11 mouse cellular contexts compared by ENCODE assay signal in the genomic region with DNA sequence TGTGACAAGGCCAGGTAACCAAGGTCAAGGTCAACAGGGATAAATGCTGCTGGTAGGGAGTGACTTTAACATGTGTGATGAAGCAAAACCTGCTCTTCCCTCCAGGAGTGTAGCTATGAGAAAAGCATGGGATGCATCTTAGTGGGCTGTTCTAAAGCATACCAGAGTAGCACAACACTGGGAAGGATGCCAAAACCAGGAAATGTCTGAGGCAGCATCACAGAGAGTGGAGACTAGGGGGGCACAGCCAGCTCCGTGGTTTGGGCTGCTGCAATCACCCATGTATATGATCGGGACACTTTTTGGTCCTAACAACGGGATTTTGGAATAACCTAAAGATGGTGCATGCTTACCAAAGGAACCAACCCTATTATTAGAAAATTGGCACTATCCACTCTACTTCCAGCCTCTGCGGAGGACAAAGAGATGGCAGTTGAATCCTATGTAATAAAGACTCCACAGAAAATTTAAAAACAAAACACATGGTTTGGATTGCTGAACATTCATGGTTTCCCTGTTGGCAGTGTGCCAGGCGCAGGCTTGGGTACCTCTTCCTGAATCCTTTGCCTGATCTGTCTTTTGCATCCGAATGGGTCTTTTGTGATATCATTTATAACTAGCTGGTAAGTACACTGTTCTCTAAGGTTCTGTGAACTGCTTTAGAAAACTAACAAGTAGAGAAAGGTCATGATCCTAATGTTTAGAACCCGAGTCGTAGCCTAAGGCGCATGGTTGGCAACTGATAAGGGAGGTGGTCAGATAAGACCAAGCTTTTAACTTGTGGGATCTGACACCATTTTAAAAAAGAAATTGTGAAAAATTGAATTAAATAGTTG. TPM values are rescaled to one million over a fixed set of nuclear protein-coding genes. Genes with fewer than 3 reads are reported as not detected.
DNase-seq lines count a peak whose midpoint lies in the region; ATAC-seq and TF ChIP-seq lines count a peak whose summit lies in the region.
"Had no signal": no experiment of that assay in that cellular context is flagged by ENCODE, and none has a peak within 500 bp of the region (broad histone marks: within the 10 kb centered on the region; RNA-seq: fewer than 3 reads in every experiment).

No protein-coding gene starts in this region.

- WGBS in forebrain, embryonic 13.5 days = 54% methylated on average over 9 of the region's 9 CpGs
- WGBS in forebrain, embryonic 10.5 days = 88% methylated on average over 9 of the region's 9 CpGs
- WGBS in neural tube, embryonic 14.5 days = 70% methylated on average over 9 of the region's 9 CpGs
- WGBS in forebrain, postnatal 0 days = 34% methylated on average over 9 of the region's 9 CpGs

- H3K27ac ChIP-seq in forebrain, embryonic 13.5 days = peak overlapping the region; percentile 48
- no peak overlapping the region for H3K27ac ChIP-seq in forebrain, embryonic 10.5 days
- no peak overlapping the region for H3K27ac ChIP-seq in neural tube, embryonic 14.5 days (ENCODE audit: low read depth, low read length)
- H3K27ac ChIP-seq in forebrain, postnatal 0 days (ENCODE audit: low read depth, low read length) = no peak overlapping the region
- H3K27ac ChIP-seq: limb, embryonic 13.5 days had no signal

- H3K4me1 ChIP-seq in forebrain, embryonic 13.5 days = peaks cover 9% of the 10 kb centered on the region
- peaks cover 4% of the 10 kb centered on the region; the same call in 1 of the 2 replicates for H3K4me1 ChIP-seq in forebrain, embryonic 10.5 days
- no peaks in the 10 kb centered on the region for H3K4me1 ChIP-seq in neural tube, embryonic 14.5 days (ENCODE audit: control insufficient read depth, insufficient read depth, low read length)
- H3K4me1 ChIP-seq in forebrain, postnatal 0 days (ENCODE audit: insufficient read depth) = no peaks in the 10 kb centered on the region

- peak overlapping the region; percentile 24; the same call in 1 of the 2 replicates for H3K4me2 ChIP-seq in forebrain, embryonic 13.5 days
- H3K4me2 ChIP-seq in neural tube, embryonic 14.5 days (ENCODE audit: low read depth, low read length) = no peak overlapping the region
- H3K4me2 ChIP-seq in forebrain, postnatal 0 days (ENCODE audit: low read depth) = peak overlapping the region; percentile 8; the same call in 1 of the 2 replicates
- H3K4me2 ChIP-seq: heart, embryonic 11.5 days; limb, embryonic 13.5 days had no signal

- DNase-seq in forebrain, embryonic 10.5 days (ENCODE audit: extremely low spot score, low spot score) = no peak
- no peak for DNase-seq in neural tube, embryonic 10.5 days (ENCODE audit: extremely low spot score, low spot score)
- DNase-seq in forebrain, postnatal 0 days = peak; percentile 56
- no peak for DNase-seq in thymus, postnatal 0 days (ENCODE audit: low spot score)
- DNase-seq: layer of hippocampus, adult 9-11 months had no signal

- H3K27me3 ChIP-seq in forebrain, embryonic 13.5 days = no peaks in the 10 kb centered on the region
- H3K27me3 ChIP-seq in forebrain, embryonic 10.5 days (ENCODE audit: poor library complexity, severe bottlenecking) = no peaks in the 10 kb centered on the region
- no peaks in the 10 kb centered on the region for H3K27me3 ChIP-seq in neural tube, embryonic 14.5 days (ENCODE audit: control insufficient read depth, insufficient read depth, low read length)
- H3K27me3 ChIP-seq in forebrain, postnatal 0 days (ENCODE audit: insufficient read depth, low read length) = no peaks in the 10 kb centered on the region
- H3K27me3 ChIP-seq: limb, embryonic 13.5 days had no signal

- H3K9ac ChIP-seq in forebrain, embryonic 13.5 days = no peak overlapping the region
- H3K9ac ChIP-seq in neural tube, embryonic 14.5 days (replicated peaks; ENCODE audit: low read depth, low read length) = no peak overlapping the region
- no peak overlapping the region for H3K9ac ChIP-seq in forebrain, postnatal 0 days
- H3K9ac ChIP-seq: limb, embryonic 13.5 days had no signal

- no peaks in the 10 kb centered on the region for H3K36me3 ChIP-seq in forebrain, embryonic 13.5 days (ENCODE audit: poor library complexity, severe bottlenecking)
- no peaks in the 10 kb centered on the region for H3K36me3 ChIP-seq in forebrain, embryonic 10.5 days (replicated peaks)
- H3K36me3 ChIP-seq in neural tube, embryonic 14.5 days (ENCODE audit: control insufficient read depth, insufficient read depth, low read length) = no peaks in the 10 kb centered on the region
- H3K36me3 ChIP-seq in forebrain, postnatal 0 days (ENCODE audit: insufficient read depth) = no peaks in the 10 kb centered on the region
- H3K36me3 ChIP-seq: limb, embryonic 13.5 days had no signal

- H3K4me3 ChIP-seq in forebrain, embryonic 13.5 days = no peak overlapping the region
- H3K4me3 ChIP-seq in forebrain, embryonic 10.5 days = no peak overlapping the region
- H3K4me3 ChIP-seq in neural tube, embryonic 14.5 days (ENCODE audit: low read depth, low read length) = no peak overlapping the region
- no peak overlapping the region for H3K4me3 ChIP-seq in forebrain, postnatal 0 days (ENCODE audit: low read depth, low read length)
- H3K4me3 ChIP-seq: limb, embryonic 13.5 days had no signal

- peak; percentile 90 for ATAC-seq in forebrain, embryonic 13.5 days
- ATAC-seq in neural tube, embryonic 14.5 days (ENCODE audit: low read depth) = peak; percentile 62; the same call in 1 of the 2 replicates
- peak; percentile 89 for ATAC-seq in forebrain, postnatal 0 days
- 0 out of 2 replicates have a peak, but pooled peaks have one; percentile 25 for ATAC-seq in monocyte, adult 5-6 weeks (replicated peaks; ENCODE audit: insufficient number of reproducible peaks, low FRiP score, low TSS enrichment, poor library complexity, severe bottlenecking)
- no peak for ATAC-seq in CD4-positive, CD25-positive, alpha-beta regulatory T cell, adult 4 months

- TF ChIP-seq CTCF in forebrain, postnatal 0 days (IDR thresholded peaks at IDR 0.05; ENCODE audit: low read depth) = no peak

- no peaks in the 10 kb centered on the region for H3K9me3 ChIP-seq in forebrain, embryonic 13.5 days (replicated peaks)
- no peaks in the 10 kb centered on the region for H3K9me3 ChIP-seq in forebrain, embryonic 10.5 days
- H3K9me3 ChIP-seq in neural tube, embryonic 14.5 days (ENCODE audit: control insufficient read depth, low read length) = no peaks in the 10 kb centered on the region
- no peaks in the 10 kb centered on the region for H3K9me3 ChIP-seq in forebrain, postnatal 0 days (ENCODE audit: low read length)
- H3K9me3 ChIP-seq: limb, embryonic 13.5 days had no signal

RNA-seq across cellular contexts. Expression of a gene that starts 5.4 kb away (rescaled TPM):
- 11.3 and 12.5 TPM in 2 replicates for polyA plus RNA-seq in forebrain, embryonic 13.5 days (2015; fragmentation: Nextera tagmentation; extraction: Ambion mirVana)
- polyA plus RNA-seq in forebrain, embryonic 10.5 days (2016; fragmentation: Nextera tagmentation; extraction: Ambion mirVana) = 12.8 and 12.9 TPM in 2 replicates
- 21.1 and 22.5 TPM in 2 replicates for polyA plus RNA-seq in neural tube, embryonic 14.5 days (2014; fragmentation: Nextera tagmentation; extraction: Ambion mirVana)
- total RNA-seq in forebrain, postnatal 0 days (2014; rRNA removed) = 19.7 and 24.1 TPM in 2 replicates
- 7.7 and 10.8 TPM in 2 replicates for polyA plus RNA-seq in forebrain, postnatal 0 days (2015; fragmentation: Nextera tagmentation; extraction: Ambion mirVana)
- 22.9 to 33.6 TPM (median 26.5 TPM) in 3 replicates for total RNA-seq in monocyte, adult 5-6 weeks (2017)
- polyA plus RNA-seq in thymus, postnatal 0 days (2015; fragmentation: Nextera tagmentation; extraction: Ambion mirVana) = 11.5 and 12.5 TPM in 2 replicates
- 10 to 100 TPM; 19.5 to 20.4 TPM for polyA plus RNA-seq in CD4-positive, CD25-positive, alpha-beta regulatory T cell, adult 4 months (2017; shearing (Covaris generic))

RNA-seq across cellular contexts. Expression of a gene that starts 21.8 kb away (rescaled TPM):
- polyA plus RNA-seq in forebrain, embryonic 13.5 days (2015; fragmentation: Nextera tagmentation; extraction: Ambion mirVana) = 431 and 548 TPM in 2 replicates
- 465 and 478 TPM in 2 replicates for polyA plus RNA-seq in forebrain, embryonic 10.5 days (2016; fragmentation: Nextera tagmentation; extraction: Ambion mirVana)
- polyA plus RNA-seq in neural tube, embryonic 14.5 days (2014; fragmentation: Nextera tagmentation; extraction: Ambion mirVana) = 366 and 376 TPM in 2 replicates
- total RNA-seq in forebrain, postnatal 0 days (2014; rRNA removed) = 272 and 533 TPM in 2 replicates
- polyA plus RNA-seq in forebrain, postnatal 0 days (2015; fragmentation: Nextera tagmentation; extraction: Ambion mirVana) = 400 and 543 TPM in 2 replicates
- 582 to 671 TPM (median 653 TPM) in 3 replicates for total RNA-seq in monocyte, adult 5-6 weeks (2017)
- polyA plus RNA-seq in thymus, postnatal 0 days (2015; fragmentation: Nextera tagmentation; extraction: Ambion mirVana) = 833 and 884 TPM in 2 replicates
- polyA plus RNA-seq in CD4-positive, CD25-positive, alpha-beta regulatory T cell, adult 4 months (2017; shearing (Covaris generic)) = 1,000 to 10,000 TPM; 1,603 to 2,725 TPM

RNA-seq across cellular contexts. Expression of a gene that starts 29.9 kb away (rescaled TPM):
- polyA plus RNA-seq in forebrain, embryonic 13.5 days (2015; fragmentation: Nextera tagmentation; extraction: Ambion mirVana) = 0.60 and 0.85 TPM in 2 replicates
- polyA plus RNA-seq in forebrain, embryonic 10.5 days (2016; fragmentation: Nextera tagmentation; extraction: Ambion mirVana) = 0.84 and 1.2 TPM in 2 replicates
- polyA plus RNA-seq in neural tube, embryonic 14.5 days (2014; fragmentation: Nextera tagmentation; extraction: Ambion mirVana) = 0.32 and 0.55 TPM in 2 replicates
- total RNA-seq in forebrain, postnatal 0 days (2014; rRNA removed) = 0.29 and 0.54 TPM in 2 replicates
- polyA plus RNA-seq in forebrain, postnatal 0 days (2015; fragmentation: Nextera tagmentation; extraction: Ambion mirVana) = 0.08 and 0.41 TPM in 2 replicates
- total RNA-seq in monocyte, adult 5-6 weeks (2017) = 8.2 to 42.9 TPM (median 22.5 TPM) in 3 replicates
- polyA plus RNA-seq in thymus, postnatal 0 days (2015; fragmentation: Nextera tagmentation; extraction: Ambion mirVana) = 1.0 and 1.3 TPM in 2 replicates
- 10 to 100 TPM; 47.4 to 53.6 TPM for polyA plus RNA-seq in CD4-positive, CD25-positive, alpha-beta regulatory T cell, adult 4 months (2017; shearing (Covaris generic))

RNA-seq across cellular contexts. Expression of a gene that starts 47.1 kb away (rescaled TPM):
- polyA plus RNA-seq in forebrain, embryonic 13.5 days (2015; fragmentation: Nextera tagmentation; extraction: Ambion mirVana) = 52.5 and 52.8 TPM in 2 replicates
- polyA plus RNA-seq in forebrain, embryonic 10.5 days (2016; fragmentation: Nextera tagmentation; extraction: Ambion mirVana) = 33.3 and 34.1 TPM in 2 replicates
- polyA plus RNA-seq in neural tube, embryonic 14.5 days (2014; fragmentation: Nextera tagmentation; extraction: Ambion mirVana) = 58.6 and 63.3 TPM in 2 replicates
- 47.3 and 50.0 TPM in 2 replicates for total RNA-seq in forebrain, postnatal 0 days (2014; rRNA removed)
- 42.7 and 50.8 TPM in 2 replicates for polyA plus RNA-seq in forebrain, postnatal 0 days (2015; fragmentation: Nextera tagmentation; extraction: Ambion mirVana)
- total RNA-seq in monocyte, adult 5-6 weeks (2017) = 22.5 to 48.1 TPM (median 41.8 TPM) in 3 replicates
- polyA plus RNA-seq in thymus, postnatal 0 days (2015; fragmentation: Nextera tagmentation; extraction: Ambion mirVana) = 43.6 and 45.9 TPM in 2 replicates
- 10 to 100 TPM; 59.2 to 71.1 TPM for polyA plus RNA-seq in CD4-positive, CD25-positive, alpha-beta regulatory T cell, adult 4 months (2017; shearing (Covaris generic))

Comparison
In these comparisons a context has a peak if more than half of its experiments do, and no peak if none do; other contexts are left out.
1. RNA of a gene that starts 29.9 kb away (polyA plus RNA-seq): 47.4 to 53.6 TPM in CD4-positive, CD25-positive, alpha-beta regulatory T cell, adult 4 months; 1.0 to 1.3 TPM in thymus, postnatal 0 days, 0.60 to 0.85 TPM in forebrain, embryonic 13.5 days, 0.84 to 1.2 TPM in forebrain, embryonic 10.5 days, 0.32 to 0.55 TPM in neural tube, embryonic 14.5 days and 0.08 to 0.41 TPM in forebrain, postnatal 0 days; every median in the first group is over 10 times any median in the second.